Mouse (Mus musculus) liver, embryonic 15.5 days (tissue): ENCODE results near the gene Orc4. TPM values are rescaled to one million over a fixed set of nuclear protein-coding genes. Genes with fewer than 3 reads are reported as not detected.

Experiments used
- ATAC-seq: fragments of 200-750 bp; cut with Nextera tagmentation; 2 replicates; pipeline ENCODE4 v1.8.0; 2017; ENCODE audit warnings: moderate number of reproducible peaks, mild to moderate bottlenecking, moderate library complexity; ENCODE audit not compliant: insufficient read depth
- H3K27ac ChIP-seq: fragments of 300-500 bp; sonication (generic); replicated peaks from 2 replicates; pipeline ENCODE4 v1.5.1; 2015; ENCODE audit warnings: mild to moderate bottlenecking, inconsistent platforms
- H3K27me3 ChIP-seq: fragments of 300-500 bp; sonication (generic); 2 replicates; pipeline ENCODE4 v1.6.1; 2015; ENCODE audit warnings: mild to moderate bottlenecking, inconsistent platforms
- H3K36me3 ChIP-seq: fragments of 300-500 bp; sonication (generic); replicated peaks from 2 replicates; pipeline ENCODE4 v1.6.1; 2015; ENCODE audit warnings: moderate library complexity, mild to moderate bottlenecking, inconsistent platforms
- H3K4me1 ChIP-seq: fragments of 300-500 bp; sonication (generic); replicated peaks from 2 replicates; pipeline ENCODE4 v1.6.1; 2015; ENCODE audit warnings: inconsistent platforms
- H3K4me2 ChIP-seq: fragments of 300-500 bp; sonication (generic); 2 replicates; pipeline ENCODE4 v1.6.1; 2015; ENCODE audit warnings: moderate library complexity, mild to moderate bottlenecking, inconsistent platforms
- H3K4me3 ChIP-seq: fragments of 300-500 bp; sonication (generic); replicated peaks from 2 replicates; pipeline ENCODE4 v1.5.1; 2015; ENCODE audit warnings: mild to moderate bottlenecking, inconsistent platforms
- H3K9ac ChIP-seq: fragments of 300-500 bp; sonication (generic); 2 replicates; pipeline ENCODE4 v1.6.1; 2015; ENCODE audit warnings: moderate library complexity, mild to moderate bottlenecking, inconsistent platforms
- H3K9me3 ChIP-seq: fragments of 300-500 bp; sonication (generic); replicated peaks from 2 replicates; pipeline ENCODE4 v1.6.1; 2016; ENCODE audit warnings: inconsistent platforms
- WGBS: fragments of 180-500 bp; shearing (Covaris S2); methylation state at CpG from one replicate; pipeline ENCODE4 v1.1.7; 2015; ENCODE audit warnings: mixed read lengths; ENCODE audit not compliant: insufficient replicate concordance; 5-methylcytosine and 5-hydroxymethylcytosine counted together
- polyA plus RNA-seq: library from polyadenylated mRNA; unstranded; fragments of >200 nt; fragmentation: Nextera tagmentation; extraction: Ambion mirVana; gene quantifications from 2 replicates; pipeline ENCODE4 v1.2.1, GENCODE M21; 2015

The Orc4 gene
- 29.3 and 31.0 TPM in 2 replicates for polyA plus RNA-seq

DNA sequence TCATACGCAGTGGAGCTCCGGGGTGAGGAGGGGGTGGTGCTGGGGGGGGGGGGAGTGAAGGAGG is at the start of gene Orc4:
Gene Orc4, minus strand, starts transcription at position 26 of the 64 bp plus-strand sequence.
- 0% methylated on average over 2 of the region's 2 CpGs for WGBS
- Histone ChIP-seq H3K27me3 (no peaks in the 10 kb centered on the region), H3K9me3 (no peaks in the 10 kb centered on the region), H3K4me2 (peak within 1 kb of the TSS; percentile 80), H3K27ac (peak within 1 kb of the TSS; percentile 89), H3K9ac (peak within 1 kb of the TSS; percentile 92), H3K4me3 (peak within 1 kb of the TSS; percentile 98), H3K36me3 (no peaks in the 10 kb centered on the region), H3K4me1 (peaks cover 14% of the 10 kb centered on the region)
- no peak for ATAC-seq

DNA sequence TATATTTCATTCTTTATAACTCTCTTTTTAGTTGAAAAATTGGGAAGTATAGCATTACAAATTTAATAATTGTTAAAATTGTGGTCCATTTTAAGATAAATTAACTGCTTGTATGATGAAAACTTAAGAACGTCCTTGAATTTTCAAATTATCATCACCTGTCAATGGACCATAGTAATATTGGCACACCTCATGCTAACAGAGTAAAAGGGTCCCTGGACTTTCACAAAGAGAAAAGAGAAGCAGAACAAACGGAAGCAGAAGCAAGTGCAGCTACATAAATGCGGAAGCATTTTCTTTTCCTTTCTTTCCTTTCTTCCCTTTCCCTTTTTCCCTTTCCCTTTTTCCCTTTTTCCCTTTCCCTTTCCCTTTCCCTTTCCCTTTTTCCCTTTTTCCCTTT is 40.2 kb upstream of the Orc4 start:
- Histone ChIP-seq H3K4me1 (no peaks in the 10 kb centered on the region), H3K36me3 (0 out of 2 replicates have a peak, but pooled peaks cover 5% of the 10 kb centered on the region), H3K4me2 (no peak overlapping the region), H3K4me3 (no peak overlapping the region), H3K27ac (no peak overlapping the region), H3K9ac (no peak overlapping the region), H3K27me3 (no peaks in the 10 kb centered on the region), H3K9me3 (no peaks in the 10 kb centered on the region)
- ATAC-seq, result no peak
- WGBS, result 72% methylated on average over 3 of the region's 3 CpGs

DNA sequence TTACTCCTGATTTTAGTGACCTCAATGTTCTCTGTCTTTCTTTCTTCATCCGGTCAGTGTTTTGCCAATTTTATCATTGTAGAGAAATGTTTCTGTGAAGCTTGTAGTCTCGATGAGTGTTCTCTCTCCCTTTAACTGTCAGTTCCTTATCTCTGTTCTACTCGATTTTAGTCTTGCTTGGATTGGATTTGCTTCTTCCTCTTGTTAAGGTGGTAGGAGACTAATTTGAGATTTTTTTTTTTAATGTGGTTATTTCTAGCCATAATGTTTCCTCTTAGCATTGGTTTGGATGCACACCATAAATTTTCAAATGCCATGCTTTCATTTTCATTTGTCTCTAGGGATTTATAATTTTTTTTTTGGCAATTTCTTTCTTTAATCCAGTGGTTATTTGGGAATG is 28.8 kb upstream of the Orc4 start:
- Histone ChIP-seq H3K9ac (no peak overlapping the region), H3K36me3 (no peaks in the 10 kb centered on the region), H3K4me3 (no peak overlapping the region), H3K9me3 (no peaks in the 10 kb centered on the region), H3K27ac (no peak overlapping the region), H3K4me1 (no peaks in the 10 kb centered on the region), H3K4me2 (no peak overlapping the region), H3K27me3 (no peaks in the 10 kb centered on the region)
- no peak for ATAC-seq
- 30% methylated on average over 3 of the region's 3 CpGs for WGBS

DNA sequence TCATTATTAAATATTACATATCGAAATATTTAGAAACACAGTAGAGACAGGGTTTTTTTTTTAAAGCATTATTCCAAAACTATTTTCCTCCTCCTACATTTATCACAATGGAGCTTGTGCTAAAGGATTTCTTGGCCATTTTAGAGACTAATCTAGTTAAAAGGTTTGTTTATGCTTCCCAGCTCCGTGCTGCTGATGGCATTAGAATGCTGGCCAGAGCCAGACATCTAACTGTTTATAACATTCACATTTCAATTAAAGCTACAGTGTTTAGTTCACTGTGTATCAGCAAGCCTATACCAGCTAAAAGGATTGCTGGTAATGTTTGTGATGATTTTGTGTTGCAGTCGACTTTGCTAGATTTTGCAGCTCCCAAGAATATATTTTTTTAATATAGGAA is 6.5 kb upstream of the Orc4 start:
- ATAC-seq, result no peak

DNA sequence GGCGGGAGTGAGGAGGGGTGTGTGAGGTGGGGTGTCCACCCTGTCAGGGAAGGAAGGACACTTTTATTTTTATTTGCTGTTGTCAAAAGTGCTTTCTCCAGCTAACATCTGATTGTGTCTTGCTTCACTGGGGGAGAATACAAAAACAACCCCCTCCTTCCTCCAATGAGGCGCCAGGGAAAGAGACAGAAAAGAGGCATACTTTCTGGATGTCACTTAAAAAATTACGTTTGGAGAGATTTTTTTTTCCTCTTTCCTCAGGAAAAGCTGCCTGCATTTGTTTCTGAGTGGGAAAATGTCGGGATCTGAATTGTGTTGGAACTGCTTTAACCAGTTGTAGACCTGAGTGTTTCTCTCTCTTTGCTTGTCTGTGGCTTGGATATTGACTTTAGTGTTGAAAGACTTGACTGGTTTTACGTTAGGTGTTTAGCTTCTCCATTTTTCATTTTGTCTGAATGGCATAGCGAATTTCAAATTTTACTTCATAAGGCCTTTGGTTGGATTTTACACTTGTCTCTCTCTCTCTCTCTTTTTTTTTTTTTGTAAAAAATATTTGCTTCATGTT is 321 bp upstream of the Orc4 start:
- Histone ChIP-seq H3K9ac (peak overlapping the region; percentile 92), H3K4me2 (peak overlapping the region; percentile 80), H3K4me3 (peak overlapping the region; percentile 98), H3K27me3 (no peaks in the 10 kb centered on the region), H3K4me1 (peaks cover 14% of the 10 kb centered on the region), H3K9me3 (no peaks in the 10 kb centered on the region), H3K36me3 (no peaks in the 10 kb centered on the region), H3K27ac (peak overlapping the region; percentile 89)
- ATAC-seq, result no peak
- WGBS, result 3% methylated on average over 6 of the region's 6 CpGs

More for the DNA sequence above, 6.5 kb upstream of the Orc4 start:
- Histone ChIP-seq H3K36me3 (no peaks in the 10 kb centered on the region), H3K9ac (no peak overlapping the region), H3K4me3 (no peak overlapping the region), H3K27me3 (no peaks in the 10 kb centered on the region), H3K27ac (no peak overlapping the region), H3K4me2 (no peak overlapping the region), H3K9me3 (no peaks in the 10 kb centered on the region), H3K4me1 (peaks cover 3% of the 10 kb centered on the region; the same call in 1 of the 2 replicates)
- 53% methylated on average over 3 of the region's 3 CpGs for WGBS

DNA sequence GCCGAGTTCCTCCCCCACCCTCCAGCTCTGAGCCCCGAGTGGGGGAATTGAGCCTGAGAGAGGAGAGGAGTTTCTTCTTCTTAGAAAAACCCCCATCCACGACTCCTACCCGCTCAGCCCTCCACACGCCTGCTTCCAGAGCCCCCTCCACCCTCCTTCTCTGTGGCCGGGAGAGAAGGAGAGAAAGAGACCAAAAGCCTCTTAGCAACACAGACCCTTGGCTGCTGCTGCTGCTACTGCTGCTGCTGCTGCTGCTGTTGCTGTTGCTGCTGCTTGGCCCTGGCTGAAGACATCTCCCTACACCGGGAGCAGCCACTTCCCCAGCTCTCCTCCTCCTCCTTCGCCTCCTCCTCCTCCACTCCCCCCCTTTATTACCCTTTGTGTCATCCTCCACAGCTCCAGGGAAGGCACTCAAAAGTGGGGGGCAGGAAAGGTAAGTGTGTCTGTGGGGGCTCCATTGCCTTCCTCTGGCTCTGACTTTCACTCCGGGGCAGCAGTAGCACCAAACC is 280 bp downstream of the Orc4 start:
- WGBS, result 0% methylated on average over 8 of the region's 9 CpGs
- peak; percentile 13 for ATAC-seq
- no peaks in the 10 kb centered on the region for H3K27me3 ChIP-seq
- H3K9ac ChIP-seq, result peak overlapping the region; percentile 92
- no peaks in the 10 kb centered on the region for H3K9me3 ChIP-seq
- H3K4me1 ChIP-seq, result peaks cover 14% of the 10 kb centered on the region
- no peaks in the 10 kb centered on the region for H3K36me3 ChIP-seq
- peak overlapping the region; percentile 89 for H3K27ac ChIP-seq
- H3K4me2 ChIP-seq, result peak overlapping the region; percentile 80
- peak overlapping the region; percentile 98 for H3K4me3 ChIP-seq

DNA sequence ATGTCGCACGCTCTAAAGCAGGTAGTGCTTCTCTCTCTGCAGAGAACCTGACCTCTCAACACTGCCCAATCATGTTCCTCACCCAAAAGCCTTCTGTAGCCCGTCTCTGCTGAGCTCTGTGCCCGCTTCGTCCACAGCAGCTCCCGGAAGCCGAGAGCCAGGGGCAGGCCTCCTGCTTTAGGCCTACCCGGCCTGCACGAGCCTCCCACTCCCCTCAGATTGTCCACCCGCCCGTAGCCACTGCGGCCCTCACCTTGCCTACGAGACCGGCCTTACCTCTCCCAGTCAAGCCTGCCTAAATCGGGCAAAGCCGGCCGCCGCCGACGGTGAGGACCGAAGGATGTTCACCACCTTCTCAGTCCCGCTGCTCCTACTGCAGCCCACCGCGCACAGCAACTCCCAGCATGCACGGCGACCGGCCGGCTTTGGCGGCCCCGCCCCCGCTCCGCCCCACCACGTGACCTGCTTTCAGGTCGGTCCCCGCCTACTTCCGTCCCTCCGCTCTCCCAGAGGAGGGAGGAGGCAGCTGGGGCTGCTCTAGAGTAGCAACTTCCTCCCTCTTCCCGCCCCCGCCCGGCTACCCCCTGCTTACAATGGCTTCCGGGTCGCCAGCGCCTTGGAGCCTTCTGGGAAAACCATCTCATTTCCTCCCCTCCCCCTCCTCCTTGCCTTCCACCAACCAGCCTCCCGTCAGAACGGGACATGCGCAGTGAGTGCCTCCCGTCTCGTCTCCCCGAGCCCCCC is 1.1 kb downstream of the Orc4 start, which contains the start of gene Mbd5:
Gene Mbd5, plus strand, starts transcription at position 668 of the 744 bp plus-strand sequence.
- peak within 1 kb of the TSS; percentile 90 for H3K27ac ChIP-seq
- H3K36me3 ChIP-seq, result no peaks in the 10 kb centered on the region
- peak; percentile 99 for ATAC-seq
- H3K4me2 ChIP-seq, result peak within 1 kb of the TSS; percentile 80
- H3K9ac ChIP-seq, result peak within 1 kb of the TSS; percentile 92
- H3K4me3 ChIP-seq, result peak within 1 kb of the TSS; percentile 98
- no peaks in the 10 kb centered on the region for H3K9me3 ChIP-seq
- H3K4me1 ChIP-seq, result peaks cover 14% of the 10 kb centered on the region
- H3K27me3 ChIP-seq, result no peaks in the 10 kb centered on the region
- WGBS, result under 1% methylated on average over 47 of the region's 49 CpGs

DNA sequence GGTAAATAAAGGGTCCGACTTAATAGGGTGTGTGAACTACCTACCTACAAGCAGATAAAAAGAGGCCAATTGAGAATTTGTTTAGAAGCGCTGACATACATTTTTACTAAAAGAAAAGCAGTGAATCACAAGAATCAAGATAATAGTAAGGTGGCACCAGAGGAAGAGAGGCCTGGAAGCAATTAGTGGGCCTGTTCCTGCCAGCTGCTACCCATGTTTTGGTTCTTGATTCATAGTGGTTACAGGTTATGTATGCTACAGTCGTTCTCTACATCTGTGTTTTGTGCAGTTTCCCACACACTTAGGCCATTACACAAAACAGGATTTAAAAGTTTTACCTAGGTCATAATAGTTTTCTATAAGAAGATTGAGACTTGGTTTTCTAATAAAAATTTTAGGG is 2.3 kb downstream of the Orc4 start:
- no peak for ATAC-seq
- no peaks in the 10 kb centered on the region for H3K36me3 ChIP-seq
- no peaks in the 10 kb centered on the region for H3K9me3 ChIP-seq
- H3K27ac ChIP-seq, result 0 out of 2 replicates have a peak overlapping the region, but pooled peaks have one; percentile 9
- H3K4me2 ChIP-seq, result peak overlapping the region; percentile 80
- H3K4me1 ChIP-seq, result peaks cover 17% of the 10 kb centered on the region
- no peaks in the 10 kb centered on the region for H3K27me3 ChIP-seq
- peak overlapping the region; percentile 98 for H3K4me3 ChIP-seq
- WGBS, result 44% methylated on average over 3 of the region's 3 CpGs
- H3K9ac ChIP-seq, result peak overlapping the region; percentile 8; the same call in 1 of the 2 replicates

DNA sequence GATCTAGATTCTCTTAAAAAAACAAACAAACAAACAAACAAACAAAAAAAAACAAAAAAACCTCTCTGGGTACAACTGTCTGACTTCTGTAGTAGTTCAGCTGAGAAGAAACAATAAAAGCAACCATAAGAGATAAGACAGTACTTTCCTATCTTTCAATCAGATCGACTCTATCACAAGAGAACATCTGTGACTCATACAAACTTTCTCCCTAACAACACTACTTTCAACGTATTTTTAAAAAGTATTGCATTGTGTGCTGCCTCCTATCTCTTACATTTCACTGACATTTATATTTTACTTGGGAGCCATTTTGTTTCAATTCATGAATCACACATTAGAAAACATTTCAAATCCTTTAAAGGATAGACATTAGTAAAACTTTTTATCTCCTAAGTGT is 15.0 kb downstream of the Orc4 start:
- Histone ChIP-seq H3K4me1 (no peaks in the 10 kb centered on the region), H3K9me3 (no peaks in the 10 kb centered on the region), H3K36me3 (peaks cover 13% of the 10 kb centered on the region), H3K4me2 (no peak overlapping the region), H3K27me3 (no peaks in the 10 kb centered on the region), H3K27ac (no peak overlapping the region), H3K9ac (no peak overlapping the region), H3K4me3 (no peak overlapping the region)
- 36% methylated on average over 2 of the region's 2 CpGs for WGBS
- no peak for ATAC-seq

DNA sequence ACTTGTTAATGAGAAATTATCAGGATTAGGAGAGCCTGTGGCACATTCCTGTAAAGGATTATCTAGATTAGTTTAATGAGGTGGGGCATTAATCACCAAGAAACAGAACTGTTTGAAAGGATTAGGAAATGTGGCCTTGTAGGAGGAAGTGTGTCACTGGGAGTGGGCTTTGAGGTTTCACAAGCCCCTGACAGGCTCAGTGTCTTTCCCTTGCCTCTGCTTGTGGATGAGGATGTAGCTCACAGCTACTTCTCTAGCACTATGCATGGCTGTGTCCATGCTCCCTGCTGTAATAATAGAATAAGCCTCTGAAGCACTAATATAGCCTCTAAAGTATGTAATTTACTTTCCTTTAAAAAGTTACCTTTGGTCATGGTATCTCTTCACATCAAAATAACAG is 34.2 kb downstream of the Orc4 start:
- no peak for ATAC-seq
- Histone ChIP-seq H3K27me3 (no peaks in the 10 kb centered on the region), H3K4me1 (no peaks in the 10 kb centered on the region), H3K9me3 (no peaks in the 10 kb centered on the region), H3K4me2 (no peak overlapping the region), H3K4me3 (no peak overlapping the region), H3K9ac (no peak overlapping the region), H3K27ac (no peak overlapping the region), H3K36me3 (peaks cover 35% of the 10 kb centered on the region)

DNA sequence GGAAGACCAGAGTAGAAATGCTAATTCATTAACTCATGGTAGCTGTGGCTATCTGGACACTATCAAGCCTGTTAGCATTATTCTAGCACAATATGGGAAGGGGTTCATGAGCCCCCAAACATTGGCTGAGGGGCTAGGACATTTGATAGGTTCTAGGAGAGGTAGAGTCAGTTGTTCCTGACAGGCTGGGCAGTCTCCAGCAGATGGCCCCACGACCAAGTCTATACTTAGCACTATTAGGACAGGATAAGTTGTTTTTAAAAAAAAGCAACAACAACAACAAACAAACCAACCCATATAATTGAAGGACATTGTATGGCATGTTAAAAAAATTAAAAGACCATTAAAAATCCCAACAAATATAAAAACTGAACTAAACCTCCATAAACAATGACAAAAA is 35.9 kb downstream of the Orc4 start:
- H3K27ac ChIP-seq, result no peak overlapping the region
- no peak for ATAC-seq
- peaks cover 30% of the 10 kb centered on the region for H3K36me3 ChIP-seq
- H3K4me2 ChIP-seq, result no peak overlapping the region
- WGBS, result 62% methylated on average over 1 of the region's 1 CpGs
- H3K27me3 ChIP-seq, result no peaks in the 10 kb centered on the region
- no peak overlapping the region for H3K4me3 ChIP-seq
- no peaks in the 10 kb centered on the region for H3K4me1 ChIP-seq
- no peaks in the 10 kb centered on the region for H3K9me3 ChIP-seq
- H3K9ac ChIP-seq, result no peak overlapping the region

DNA sequence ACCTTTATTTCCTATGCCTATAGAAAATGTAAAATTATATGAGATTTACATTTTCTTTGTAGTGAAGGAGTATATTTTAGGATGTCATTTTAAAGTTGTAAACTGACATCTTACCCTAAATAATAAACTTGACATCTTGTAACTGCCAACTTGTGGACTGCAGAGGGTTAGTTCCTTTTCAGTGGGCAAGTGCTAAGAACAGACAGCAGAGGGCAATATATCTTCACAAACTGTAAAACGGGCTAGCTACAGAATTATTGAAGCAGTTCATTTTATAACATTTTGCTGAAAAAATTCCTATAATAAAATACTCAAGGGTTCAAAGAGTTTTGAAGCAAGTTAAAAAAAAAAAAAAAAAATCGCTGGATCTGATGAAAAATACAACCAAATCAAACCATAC is 41.2 kb downstream of the Orc4 start:
- no peak for ATAC-seq
- no peaks in the 10 kb centered on the region for H3K9me3 ChIP-seq
- H3K27me3 ChIP-seq, result no peaks in the 10 kb centered on the region
- no peak overlapping the region for H3K4me3 ChIP-seq
- no peak overlapping the region for H3K4me2 ChIP-seq
- 51% methylated on average over 2 of the region's 2 CpGs for WGBS
- H3K36me3 ChIP-seq, result peaks cover 36% of the 10 kb centered on the region
- H3K9ac ChIP-seq, result no peak overlapping the region
- no peak overlapping the region for H3K27ac ChIP-seq
- H3K4me1 ChIP-seq, result no peaks in the 10 kb centered on the region
